Mouse (Mus musculus): ENCODE results near the gene Frem3.
"Not testable (repeated sequence)": the region's sequence is repeated elsewhere in the genome, so short reads cannot be mapped to it uniquely, and the experiment has no call there.

Gene Frem3

GRCm38 (mm10) chr8:80688141-80688540, 77.3 kb downstream of the Frem3 start:
- intact Hi-C loops (cut with DNase I), result loop anchor here (1.0 to 10.0 kb wide), 2 partner anchors 195 to 953 kb away; partner anchors contain the start of gene Gypa

GRCm38 (mm10) chr8:80710670-80711400, 100.0 kb downstream of the Frem3 start:
- intact Hi-C loops (cut with DNase I), result no loop called here

- intact Hi-C loops (cut with DNase I), result no loop called here
Observed at GRCm38 (mm10) chr8:80714461-80714860, 103.6 kb downstream of the Frem3 start.

GRCm38 (mm10) chr8:80732326-80732725, 121.4 kb downstream of the Frem3 start:
- intact Hi-C loops (cut with DNase I), result loop anchor here (5.0 kb wide), 1 partner anchor 1030 kb away; no protein-coding TSS in a partner anchor

- intact Hi-C loops (cut with DNase I), result no loop called here
Observed at GRCm38 (mm10) chr8:80738046-80738387, 127.1 kb downstream of the Frem3 start.

- intact Hi-C loops (cut with DNase I), result no loop called here
Observed at GRCm38 (mm10) chr8:80738388-80739154, 127.7 kb downstream of the Frem3 start.

GRCm38 (mm10) chr8:80739155-80739924, 128.5 kb downstream of the Frem3 start, which contains the start of gene Smarca5:
TSS of gene Smarca5 (minus strand) at chr8:80739497.
- intact Hi-C loops (cut with DNase I), result not testable (repeated sequence)

GRCm38 (mm10) chr8:80739932-80740331, 129.1 kb downstream of the Frem3 start:
- intact Hi-C loops (cut with DNase I), result no loop called here
